Mouse (Mus musculus) intestine, postnatal 0 days (tissue): ENCODE measurements around the gene Arhgef28. TPM values are rescaled to one million over a fixed set of nuclear protein-coding genes. Genes with fewer than 3 reads are reported as not detected.

ENCODE experiments used
- ATAC-seq: fragments of 200-750 bp; cut with Nextera tagmentation; 2 replicates; pipeline ENCODE4 v1.8.0; 2017; ENCODE audit warnings: mild to moderate bottlenecking, moderate TSS enrichment, moderate library complexity
- H3K27ac ChIP-seq: fragments of 300-500 bp; sonication (generic); 2 replicates; pipeline ENCODE4 v1.5.1; 2014; ENCODE audit warnings: mild to moderate bottlenecking, low read depth, low read length, moderate library complexity
- H3K27me3 ChIP-seq: fragments of 300-500 bp; sonication (generic); replicated peaks from 2 replicates; pipeline ENCODE4 v1.6.1; 2014; ENCODE audit warnings: low read length, mixed read lengths; ENCODE audit not compliant: control insufficient read depth, insufficient read depth
- H3K36me3 ChIP-seq: fragments of 300-500 bp; sonication (generic); 2 replicates; pipeline ENCODE4 v1.6.1; 2014; ENCODE audit warnings: mild to moderate bottlenecking, moderate library complexity; ENCODE audit not compliant: control insufficient read depth, insufficient read depth
- H3K4me1 ChIP-seq: fragments of 300-500 bp; sonication (generic); replicated peaks from 2 replicates; pipeline ENCODE4 v1.6.1; 2014; ENCODE audit warnings: antibody characterized with exemption, low read length, mixed read lengths; ENCODE audit not compliant: control insufficient read depth, insufficient read depth
- H3K4me2 ChIP-seq: fragments of 300-500 bp; sonication (generic); replicated peaks from 2 replicates; pipeline ENCODE4 v1.6.1; 2014; ENCODE audit warnings: low read depth, mild to moderate bottlenecking, moderate library complexity
- H3K4me3 ChIP-seq: fragments of 300-500 bp; sonication (generic); 2 replicates; pipeline ENCODE4 v1.5.1; 2014; ENCODE audit warnings: low read depth, low read length
- H3K9ac ChIP-seq: fragments of 300-500 bp; sonication (generic); 2 replicates; pipeline ENCODE4 v1.6.1; 2014; ENCODE audit warnings: mild to moderate bottlenecking, low read depth, low read length
- H3K9me3 ChIP-seq: fragments of 300-500 bp; sonication (generic); 2 replicates; pipeline ENCODE4 v1.6.1; 2016; ENCODE audit warnings: mixed run types; ENCODE audit not compliant: control insufficient read depth
- CTCF ChIP-seq: sonication (generic); IDR thresholded peaks from 2 replicates; pipeline ENCODE4 v1.5.1; 2016; ENCODE audit warnings: low read depth, mild to moderate bottlenecking, control low read depth, antibody characterized with exemption, moderate library complexity
- WGBS: fragments of 180-500 bp; shearing (Covaris S2); extraction: QIAGEN DNeasy Blood & Tissue Kit; methylation state at CpG from one replicate; pipeline ENCODE4 v1.1.7; 2014; 5-methylcytosine and 5-hydroxymethylcytosine counted together
- polyA plus RNA-seq: library from polyadenylated mRNA; unstranded; fragments of >200 nt; fragmentation: Nextera tagmentation; extraction: Ambion mirVana; gene quantifications from 2 replicates; pipeline ENCODE4 v1.2.1, GENCODE M21; 2015

The Arhgef28 gene
- polyA plus RNA-seq, 1 experiment from 2014 or later = 13.8 TPM

DNA sequence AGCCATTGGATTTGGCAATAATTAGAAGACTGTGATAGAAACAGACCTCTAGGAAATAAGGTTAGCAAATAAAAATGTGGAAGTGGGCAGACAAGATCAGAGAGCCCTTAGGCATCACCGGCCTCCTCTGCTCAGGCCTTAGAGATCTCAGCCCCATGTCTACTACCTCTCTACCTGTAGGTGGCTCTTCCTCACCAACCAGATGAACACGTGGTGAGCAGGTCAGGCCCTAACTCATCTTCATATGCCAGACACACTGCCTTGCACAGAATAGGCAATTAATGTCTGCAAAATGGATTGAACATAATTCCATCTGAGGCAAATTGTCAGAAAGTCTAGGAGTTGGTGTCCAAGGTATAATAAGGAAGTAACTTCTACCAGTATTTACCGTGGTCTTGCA is 258.6 kb downstream of the Arhgef28 start:
- 52% methylated on average over 3 of the region's 3 CpGs for WGBS
- TF ChIP-seq CTCF = peak; percentile 57
- ATAC-seq = peak; percentile 35; the same call in 1 of the 2 replicates

DNA sequence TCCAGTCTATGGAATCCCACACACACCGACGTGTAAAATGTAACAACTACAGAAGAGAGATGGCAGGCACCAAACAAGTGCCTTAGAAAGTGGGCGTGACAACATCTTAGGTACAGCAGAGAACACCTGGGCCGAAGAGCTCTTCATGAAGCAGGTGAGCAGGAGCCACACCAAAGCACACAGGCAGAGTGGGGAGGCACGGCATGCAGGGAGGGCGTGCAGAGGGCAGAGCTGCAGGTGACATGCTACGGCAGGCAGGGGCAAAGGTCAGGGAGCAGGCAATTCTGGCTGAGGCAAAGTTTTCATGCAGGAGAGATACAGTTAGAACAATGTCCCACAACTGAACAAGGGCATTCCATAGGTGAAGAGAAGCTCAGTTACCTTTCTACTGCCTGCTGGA is 259.8 kb downstream of the Arhgef28 start:
- Histone ChIP-seq H3K36me3 (peaks cover 9% of the 10 kb centered on the region; the same call in 1 of the 2 replicates), H3K4me3 (no peak overlapping the region), H3K27me3 (no peaks in the 10 kb centered on the region; the same call in 1 of the 2 replicates), H3K9ac (no peak overlapping the region), H3K27ac (no peak overlapping the region), H3K4me2 (peak overlapping the region; percentile 18; the same call in 1 of the 2 replicates), H3K9me3 (no peaks in the 10 kb centered on the region), H3K4me1 (no peaks in the 10 kb centered on the region)
- 53% methylated on average over 7 of the region's 7 CpGs for WGBS
- TF ChIP-seq CTCF = no peak
- peak; percentile 88 for ATAC-seq

More for the DNA sequence above, 258.6 kb downstream of the Arhgef28 start:
- H3K36me3 ChIP-seq = peaks cover 12% of the 10 kb centered on the region; the same call in 1 of the 2 replicates
- H3K4me2 ChIP-seq = no peak overlapping the region
- H3K27me3 ChIP-seq = no peaks in the 10 kb centered on the region; the same call in 1 of the 2 replicates
- H3K27ac ChIP-seq = no peak overlapping the region
- H3K4me1 ChIP-seq = no peaks in the 10 kb centered on the region
- no peak overlapping the region for H3K4me3 ChIP-seq
- no peaks in the 10 kb centered on the region for H3K9me3 ChIP-seq
- H3K9ac ChIP-seq = no peak overlapping the region

GRCm38 (mm10) chr13:97941909-97942680 is 264.1 kb downstream of the Arhgef28 start:
- WGBS = 76% methylated on average over 13 of the region's 13 CpGs

DNA sequence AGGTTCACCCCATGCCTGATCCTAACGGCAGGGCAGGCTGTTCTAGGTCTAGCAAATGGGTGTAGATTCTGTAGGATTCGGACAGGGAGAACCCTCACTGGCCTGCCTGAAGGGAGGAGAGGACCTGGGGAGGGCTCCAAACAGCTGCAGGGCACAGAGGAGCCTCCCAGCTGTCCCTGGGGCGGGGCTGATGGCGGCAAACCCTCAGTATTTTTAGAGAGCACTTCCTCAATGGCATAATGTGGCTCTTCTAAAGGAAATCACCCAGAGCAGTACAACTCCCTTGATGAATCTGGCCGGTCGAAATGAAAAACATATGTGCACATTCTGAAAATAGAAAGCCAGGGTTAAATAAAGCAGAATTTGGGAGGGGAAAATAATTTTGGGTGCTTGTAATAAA is 265.1 kb downstream of the Arhgef28 start:
- H3K27me3 ChIP-seq = no peaks in the 10 kb centered on the region; the same call in 1 of the 2 replicates
- WGBS = 42% methylated on average over 6 of the region's 6 CpGs
- H3K27ac ChIP-seq = no peak overlapping the region
- no peak overlapping the region for H3K4me2 ChIP-seq
- no peak for ATAC-seq
- H3K4me3 ChIP-seq = no peak overlapping the region
- no peak for TF ChIP-seq CTCF
- no peaks in the 10 kb centered on the region; the same call in 1 of the 2 replicates for H3K4me1 ChIP-seq
- H3K36me3 ChIP-seq = peaks cover 9% of the 10 kb centered on the region; the same call in 1 of the 2 replicates
- H3K9ac ChIP-seq = no peak overlapping the region
- H3K9me3 ChIP-seq = no peaks in the 10 kb centered on the region

More at GRCm38 (mm10) chr13:97941909-97942680, 264.1 kb downstream of the Arhgef28 start:
- Histone ChIP-seq H3K36me3 (peaks cover 9% of the 10 kb centered on the region; the same call in 1 of the 2 replicates), H3K9ac (no peak overlapping the region), H3K9me3 (no peaks in the 10 kb centered on the region), H3K4me2 (no peak overlapping the region), H3K27ac (no peak overlapping the region), H3K4me1 (no peaks in the 10 kb centered on the region; the same call in 1 of the 2 replicates), H3K27me3 (no peaks in the 10 kb centered on the region; the same call in 1 of the 2 replicates), H3K4me3 (no peak overlapping the region)
- no peak for TF ChIP-seq CTCF
- ATAC-seq = no peak

GRCm38 (mm10) chr13:97939433-97940160 is 266.6 kb downstream of the Arhgef28 start:
- peaks cover 4% of the 10 kb centered on the region; the same call in 1 of the 2 replicates for H3K36me3 ChIP-seq
- H3K4me2 ChIP-seq = no peak overlapping the region
- no peaks in the 10 kb centered on the region; the same call in 1 of the 2 replicates for H3K27me3 ChIP-seq
- TF ChIP-seq CTCF = peak; percentile 63
- no peaks in the 10 kb centered on the region; the same call in 1 of the 2 replicates for H3K4me1 ChIP-seq
- ATAC-seq = peak; percentile 45
- WGBS = 64% methylated on average over 15 of the region's 15 CpGs
- H3K27ac ChIP-seq = no peak overlapping the region
- H3K9ac ChIP-seq = no peak overlapping the region
- no peaks in the 10 kb centered on the region for H3K9me3 ChIP-seq
- H3K4me3 ChIP-seq = no peak overlapping the region
